Mouse (Mus musculus): ENCODE measurements around the gene Vps13c. TPM values are rescaled to one million over a fixed set of nuclear protein-coding genes. Genes with fewer than 3 reads are reported as not detected.

The Vps13c gene
- total RNA-seq, 2 experiments from 2014 or later: 26.1 to 32.9 TPM

GRCm38 (mm10) chr9:67813665-67814337 is 26.4 kb upstream of the Vps13c start:
- peak overlapping the region; percentile 90 for H3K27ac ChIP-seq

DNA sequence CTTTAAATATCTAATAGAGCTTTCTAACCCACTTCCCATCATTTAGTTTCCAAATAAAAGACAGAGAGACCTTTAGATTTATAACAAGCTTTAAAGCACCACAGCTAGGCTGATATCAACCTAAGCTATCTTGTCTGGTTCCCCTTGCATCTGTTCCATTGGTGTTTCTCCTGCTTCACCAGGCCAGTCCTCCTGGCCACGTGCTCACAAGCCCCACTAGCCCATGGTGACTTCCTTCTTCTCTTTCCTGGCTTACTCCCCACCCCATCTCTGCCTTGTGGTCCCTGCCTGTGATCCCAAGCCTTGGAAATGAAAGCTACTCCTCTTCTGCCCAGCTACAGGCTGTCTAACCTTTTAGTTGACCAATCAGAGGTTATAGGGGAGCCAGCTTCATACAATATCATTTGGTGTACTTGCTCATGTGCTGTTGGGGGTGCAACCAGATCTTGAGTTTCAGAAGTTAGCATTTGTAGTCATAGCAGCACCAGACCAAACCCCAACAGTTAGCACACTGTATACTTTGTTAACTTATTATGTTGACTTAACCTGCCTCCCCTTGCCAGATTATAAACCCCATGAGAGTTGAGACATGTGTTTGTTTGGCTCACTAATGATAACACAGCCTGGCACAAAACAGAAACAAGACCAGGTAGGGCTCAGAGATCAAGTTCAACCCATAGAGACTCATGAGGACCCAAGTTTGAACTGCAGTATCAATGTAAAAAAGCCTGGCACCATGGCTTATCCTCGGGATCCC is 23.8 kb upstream of the Vps13c start:
- TF ChIP-seq CTCF (IDR thresholded peaks at IDR 0.05): no peak
- Histone ChIP-seq H3K27ac (peak overlapping the region; percentile 28), H3K4me3 (no peak overlapping the region)
- intact Hi-C loops (cut with DNase I): no loop called here
- no peak for DNase-seq

More at GRCm38 (mm10) chr9:67813665-67814337, 26.4 kb upstream of the Vps13c start:
- peak overlapping the region; percentile 21 for H3K4me3 ChIP-seq
- TF ChIP-seq CTCF (IDR thresholded peaks at IDR 0.05): no peak
- intact Hi-C loops (cut with DNase I): no loop called here
- peak; percentile 91 for DNase-seq

- Histone ChIP-seq H3K27ac (peak overlapping the region; percentile 87), H3K4me3 (peak overlapping the region; percentile 39)
- DNase-seq: peak; percentile 62
- intact Hi-C loops (cut with DNase I): no loop called here
- TF ChIP-seq CTCF (IDR thresholded peaks at IDR 0.05): no peak
Measured at GRCm38 (mm10) chr9:67817898-67818667, 22.1 kb upstream of the Vps13c start.

DNA sequence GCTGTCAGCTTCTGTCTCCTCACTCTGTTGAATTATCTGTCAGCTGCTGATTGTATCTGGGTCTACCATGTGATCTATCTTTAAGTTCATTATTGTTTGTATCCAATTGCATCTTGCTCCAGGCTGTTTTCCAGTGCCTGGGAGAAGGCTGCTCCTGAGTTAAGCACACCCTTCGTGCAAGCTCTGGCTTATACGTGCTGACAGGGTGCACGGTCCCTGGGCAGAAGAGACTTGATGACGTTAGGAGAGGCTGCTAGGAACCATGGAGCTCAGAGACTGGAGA is 21.6 kb upstream of the Vps13c start:
- no peak for DNase-seq
- no peak overlapping the region for H3K4me3 ChIP-seq
- intact Hi-C loops (cut with DNase I): no loop called here
- TF ChIP-seq CTCF (IDR thresholded peaks at IDR 0.05): no peak
- H3K27ac ChIP-seq: peak overlapping the region; percentile 87

DNA sequence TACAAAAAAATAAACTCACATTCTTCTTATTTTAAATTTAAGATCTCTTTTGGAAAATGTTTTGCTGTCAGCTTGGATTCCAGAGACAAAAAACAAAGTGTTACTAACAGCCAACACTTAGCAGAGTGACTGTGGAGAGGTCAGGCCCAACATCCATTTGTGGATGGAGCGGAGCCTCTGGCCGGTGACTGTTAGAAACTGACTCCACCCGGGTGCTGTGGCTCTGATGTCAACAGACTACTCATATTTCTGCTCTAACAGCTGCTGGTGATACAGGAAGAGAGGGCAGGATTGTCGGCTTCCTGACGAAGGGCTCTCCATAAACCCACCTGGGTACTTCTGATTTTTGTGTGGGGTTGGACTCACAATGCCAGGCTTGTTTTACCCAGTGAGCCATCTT is 17.1 kb upstream of the Vps13c start:
- peak overlapping the region; percentile 83 for H3K27ac ChIP-seq
- no peak for TF ChIP-seq CTCF (IDR thresholded peaks at IDR 0.05)
- intact Hi-C loops (cut with DNase I): no loop called here
- DNase-seq: peak; percentile 71
- H3K4me3 ChIP-seq: no peak overlapping the region

DNA sequence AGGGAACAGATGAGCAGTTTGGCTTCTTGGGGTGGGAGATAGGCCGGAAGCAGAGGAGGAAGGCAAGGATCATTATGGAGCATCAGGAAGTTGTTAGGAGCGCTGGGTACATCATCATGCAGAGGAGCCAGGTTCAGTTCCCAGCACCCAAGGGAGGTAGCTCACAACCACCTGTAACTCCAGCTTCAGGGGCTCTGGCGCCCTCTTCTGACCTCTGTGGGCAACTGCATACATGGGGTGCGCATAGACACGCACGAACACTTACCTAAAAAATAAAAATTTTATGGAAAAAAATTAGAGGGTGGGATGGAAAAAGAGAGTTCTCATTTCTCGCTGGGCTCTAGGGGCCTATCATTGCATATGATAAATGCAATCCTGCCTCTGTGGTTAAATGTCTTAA is 14.7 kb upstream of the Vps13c start:
- intact Hi-C loops (cut with DNase I): no loop called here

DNA sequence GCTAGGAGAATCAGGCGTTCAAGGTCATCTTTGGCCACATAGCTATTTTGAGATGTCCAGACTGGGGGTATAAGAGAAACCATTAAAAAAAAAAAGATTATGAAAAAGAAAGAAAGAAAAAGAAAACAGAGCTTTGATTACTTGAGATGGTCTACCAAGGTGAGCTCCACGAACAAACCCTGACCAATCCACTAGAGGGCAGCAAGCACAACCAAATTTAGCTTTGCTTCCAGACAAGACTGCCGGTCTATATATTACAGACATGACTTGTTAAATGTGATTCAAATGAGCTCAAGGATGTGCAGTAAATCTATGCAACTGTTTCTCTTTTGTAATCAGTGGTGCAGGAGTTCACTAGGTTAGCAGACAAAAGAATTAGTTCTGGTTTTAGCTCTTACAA is 12.0 kb upstream of the Vps13c start:
- Histone ChIP-seq H3K27ac (no peak overlapping the region), H3K4me3 (no peak overlapping the region)
- intact Hi-C loops (cut with DNase I): loop anchor here (1.0 kb wide), 1 partner anchor 49 kb away; no protein-coding TSS in a partner anchor
- peak; percentile 67 for DNase-seq
- peak; percentile 82 for TF ChIP-seq CTCF (IDR thresholded peaks at IDR 0.05)

More for the DNA sequence above, 14.7 kb upstream of the Vps13c start:
- peak; percentile 24; the same call in 1 of the 2 replicates for TF ChIP-seq CTCF (IDR thresholded peaks at IDR 0.05)
- DNase-seq: no peak
- Histone ChIP-seq H3K4me3 (no peak overlapping the region), H3K27ac (no peak overlapping the region)

- intact Hi-C loops (cut with DNase I): loop anchor here (5.0 kb wide), 1 partner anchor 142 kb away; no protein-coding TSS in a partner anchor
- peak; percentile 70 for DNase-seq
- Histone ChIP-seq H3K27ac (peak overlapping the region; percentile 41), H3K4me3 (peak overlapping the region; percentile 80)
- TF ChIP-seq CTCF (IDR thresholded peaks at IDR 0.05): no peak
Measured at GRCm38 (mm10) chr9:67830411-67831358, 9.5 kb upstream of the Vps13c start.

GRCm38 (mm10) chr9:67831359-67832045 is 8.7 kb upstream of the Vps13c start:
- peak; percentile 45 for DNase-seq
- no peak for TF ChIP-seq CTCF (IDR thresholded peaks at IDR 0.05)
- Histone ChIP-seq H3K27ac (peak overlapping the region; percentile 41), H3K4me3 (peak overlapping the region; percentile 80)
- intact Hi-C loops (cut with DNase I): loop anchor here (5.0 kb wide), 1 partner anchor 141 kb away; no protein-coding TSS in a partner anchor

DNA sequence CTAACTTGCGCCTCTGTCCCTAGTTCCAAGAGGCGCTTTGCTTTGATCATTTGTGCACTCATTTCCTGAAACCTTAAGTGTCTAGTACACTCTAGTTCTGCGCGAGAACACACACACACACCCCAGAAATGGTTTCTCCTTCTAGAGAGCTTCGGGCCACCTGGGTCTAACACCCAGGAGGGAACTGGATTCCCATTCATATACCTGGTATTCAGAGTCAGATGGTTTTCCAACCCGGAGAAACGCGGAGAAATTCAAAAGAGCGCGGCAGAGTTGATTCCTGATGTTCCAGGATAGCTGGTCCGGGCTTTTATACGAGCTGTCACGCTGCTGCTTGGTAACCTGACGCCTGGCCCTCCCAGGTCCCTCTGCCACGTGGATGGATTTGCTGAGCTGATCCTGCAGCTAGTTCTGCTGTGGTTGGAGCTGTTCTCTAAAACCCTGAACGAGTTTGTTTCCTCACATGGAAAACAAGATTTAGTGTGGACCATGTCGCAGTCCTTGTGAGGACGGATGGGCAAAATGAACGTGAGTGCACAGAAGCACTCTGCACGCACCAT is 8.1 kb upstream of the Vps13c start, which contains the start of gene C2cd4a:
Gene C2cd4a (minus strand): TSS at position 285 of the 560 bp plus-strand sequence.
- peak; percentile 78 for DNase-seq
- H3K4me3 ChIP-seq: peak within 1 kb of the TSS; percentile 80
- intact Hi-C loops (cut with DNase I): loop anchor here (5.0 kb wide), 1 partner anchor 140 kb away; no protein-coding TSS in a partner anchor
- TF ChIP-seq CTCF (IDR thresholded peaks at IDR 0.05): no peak
- peak within 1 kb of the TSS; percentile 41 for H3K27ac ChIP-seq

DNA sequence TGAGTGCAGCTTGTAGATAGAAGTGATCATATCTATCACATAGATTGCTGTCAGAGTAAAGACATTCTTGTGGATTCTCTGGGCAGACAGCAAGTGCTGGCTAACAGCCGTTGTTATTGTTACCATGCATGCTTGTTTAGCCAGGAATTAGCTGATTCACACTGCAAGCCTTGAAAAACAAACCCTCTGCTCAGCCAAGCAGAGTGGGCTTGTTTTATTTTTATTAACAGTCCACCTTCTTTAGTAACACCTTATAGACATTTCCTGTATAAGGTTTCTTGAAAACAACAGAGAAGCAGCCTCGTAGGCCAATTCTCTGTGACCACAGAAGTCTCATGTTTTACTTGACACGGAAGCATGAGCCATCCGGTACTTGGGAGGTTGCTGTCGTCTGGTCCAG is 5.7 kb upstream of the Vps13c start:
- intact Hi-C loops (cut with DNase I): loop anchor here (5.0 kb wide), 1 partner anchor 138 kb away; no protein-coding TSS in a partner anchor
- no peak overlapping the region for H3K4me3 ChIP-seq
- DNase-seq: no peak
- no peak for TF ChIP-seq CTCF (IDR thresholded peaks at IDR 0.05)
- H3K27ac ChIP-seq: no peak overlapping the region

All from gastrocnemius, adult 2 months (tissue).